Mouse (Mus musculus): ENCODE data around the gene Olfr921. TPM values are rescaled to one million over a fixed set of nuclear protein-coding genes. Genes with fewer than 3 reads are reported as not detected.

Gene Olfr921
- polyA plus RNA-seq (2012; rRNA removed) = not detected in 2 replicates

DNA sequence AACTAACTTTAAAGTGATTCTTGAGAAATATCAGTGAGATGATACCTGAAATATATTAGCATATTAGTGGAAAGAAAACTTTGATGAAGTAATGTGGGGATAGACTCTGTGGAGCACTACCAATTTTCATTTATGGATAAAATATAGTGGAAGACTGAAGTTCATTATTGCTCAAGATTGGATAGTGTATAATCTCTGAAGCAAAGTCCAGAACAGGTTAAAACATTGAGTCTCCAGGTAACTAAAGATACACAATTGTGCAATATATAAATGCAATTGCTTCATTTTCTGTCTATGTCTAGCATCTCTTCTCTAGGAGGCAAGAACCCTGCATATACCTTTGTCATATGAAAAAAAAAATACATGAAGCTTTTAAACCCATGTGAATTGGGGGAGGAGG, at the start of gene Olfr921:
TSS of gene Olfr921 (plus strand) at position 301 of the 400 bp plus-strand sequence.

DNA sequence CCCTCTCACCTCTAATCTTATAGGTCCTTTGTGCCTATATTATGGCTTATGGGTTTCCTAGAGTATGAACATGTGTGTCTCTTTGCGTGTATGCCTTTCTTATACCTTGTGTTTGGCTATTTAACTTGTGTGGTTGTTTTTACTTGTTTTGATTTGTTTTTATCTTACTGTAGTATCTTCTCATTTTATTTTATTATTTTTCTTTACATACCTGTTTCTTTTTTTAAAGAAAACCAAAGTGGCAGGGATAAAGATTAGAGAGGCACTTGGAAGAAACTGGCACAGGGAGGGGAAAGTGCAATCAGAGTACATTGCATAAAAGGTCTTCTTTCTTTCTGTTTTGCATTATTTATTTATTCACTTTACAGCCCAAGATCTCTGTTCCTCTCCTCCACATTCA, 20.9 kb upstream of the Olfr921 start, which contains the start of gene Olfr920:
TSS of gene Olfr920 (plus strand) at position 301 of the 400 bp plus-strand sequence.

DNA sequence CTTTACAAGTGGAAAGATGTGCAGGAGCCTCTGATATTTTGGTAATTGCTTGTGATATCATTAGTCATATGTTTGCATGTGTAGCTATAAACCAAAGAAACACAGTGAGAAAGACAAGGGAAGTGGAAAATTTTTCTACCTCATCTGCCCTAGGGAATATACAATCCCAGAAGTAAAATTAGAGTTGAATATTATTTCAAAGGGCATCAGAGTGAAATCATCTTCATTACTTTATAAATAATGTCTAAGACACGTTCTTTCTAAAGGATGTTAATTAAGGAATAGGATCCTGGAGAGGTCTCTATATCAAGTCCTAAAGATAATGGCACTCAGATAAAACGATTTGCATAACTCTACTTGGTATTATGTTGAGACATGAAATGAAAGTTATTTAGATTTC, 41.4 kb downstream of the Olfr921 start, which contains the start of gene Olfr922:
TSS of gene Olfr922 (plus strand) at position 301 of the 400 bp plus-strand sequence.

DNA sequence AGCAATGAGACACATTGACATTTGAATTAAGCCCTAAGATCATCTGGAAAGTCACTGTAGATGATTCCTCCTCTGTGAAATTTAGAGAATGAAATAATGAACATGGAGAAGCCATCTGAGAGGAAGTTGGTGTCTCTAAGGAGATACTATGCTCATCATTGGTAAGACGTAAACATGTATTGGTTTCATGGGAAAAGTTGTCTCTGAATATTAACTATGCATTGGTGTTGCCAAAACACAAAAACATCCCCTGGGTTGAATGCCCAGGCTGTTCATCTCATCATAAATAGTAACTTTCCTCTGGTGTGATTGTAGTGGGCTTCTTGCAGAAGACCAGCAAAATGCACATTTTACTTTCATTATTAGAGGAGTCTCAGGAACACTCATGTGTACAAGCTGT, 53.4 kb downstream of the Olfr921 start, which contains the start of gene Olfr923:
TSS of gene Olfr923 (plus strand) at position 301 of the 400 bp plus-strand sequence.

Other genes with a start within 250 kb of the Olfr921 start
- not detected in 2 replicates for gene Olfr910, start 235.2 kb upstream of the Olfr921 start, polyA plus RNA-seq (2012; rRNA removed)
- not detected in 2 replicates for gene Olfr912, start 192.9 kb upstream of the Olfr921 start, polyA plus RNA-seq (2012; rRNA removed)
- not detected in 2 replicates for gene Olfr913, start 180.3 kb upstream of the Olfr921 start, polyA plus RNA-seq (2012; rRNA removed)
- gene Olfr914, start 168.0 kb upstream of the Olfr921 start, polyA plus RNA-seq (2012; rRNA removed) = not detected in 2 replicates
- not detected in 2 replicates for gene Olfr916, start 113.2 kb upstream of the Olfr921 start, polyA plus RNA-seq (2012; rRNA removed)
- gene Olfr917, start 107.2 kb upstream of the Olfr921 start, polyA plus RNA-seq (2012; rRNA removed) = not detected in 2 replicates
- not detected in 2 replicates for gene Olfr918, start 98.5 kb upstream of the Olfr921 start, polyA plus RNA-seq (2012; rRNA removed)
- gene Olfr919, start 69.4 kb upstream of the Olfr921 start, polyA plus RNA-seq (2012; rRNA removed) = not detected in 2 replicates
- 6.0 and 9.7 TPM in 2 replicates for gene Vwa5a, start 54.8 kb upstream of the Olfr921 start, polyA plus RNA-seq (2012; rRNA removed)
- 0.01 and 0.06 TPM in 2 replicates for gene Olfr920, start 20.8 kb upstream of the Olfr921 start, polyA plus RNA-seq (2012; rRNA removed)
- not detected in 2 replicates for gene Olfr922, start 41.5 kb downstream of the Olfr921 start, polyA plus RNA-seq (2012; rRNA removed)
- not detected in 2 replicates for gene Olfr923, start 53.5 kb downstream of the Olfr921 start, polyA plus RNA-seq (2012; rRNA removed)
- gene Olfr924, start 71.4 kb downstream of the Olfr921 start, polyA plus RNA-seq (2012; rRNA removed) = not detected in 2 replicates
- gene Olfr26, start 82.0 kb downstream of the Olfr921 start, polyA plus RNA-seq (2012; rRNA removed) = not detected in 2 replicates
- gene Olfr926, start 104.1 kb downstream of the Olfr921 start, polyA plus RNA-seq (2012; rRNA removed) = not detected in 2 replicates
- gene Olfr930, start 156.7 kb downstream of the Olfr921 start, polyA plus RNA-seq (2012; rRNA removed) = not detected in 2 replicates
- not detected in 2 replicates for gene Olfr933, start 199.2 kb downstream of the Olfr921 start, polyA plus RNA-seq (2012; rRNA removed)
- gene Olfr934, start 215.2 kb downstream of the Olfr921 start, polyA plus RNA-seq (2012; rRNA removed) = not detected in 2 replicates
- not detected in 2 replicates for gene Olfr935, start 226.6 kb downstream of the Olfr921 start, polyA plus RNA-seq (2012; rRNA removed)

Data from central nervous system, embryonic 11.5 days (tissue).